Mouse (Mus musculus): ENCODE data around the gene 2410137M14Rik.

DNA sequence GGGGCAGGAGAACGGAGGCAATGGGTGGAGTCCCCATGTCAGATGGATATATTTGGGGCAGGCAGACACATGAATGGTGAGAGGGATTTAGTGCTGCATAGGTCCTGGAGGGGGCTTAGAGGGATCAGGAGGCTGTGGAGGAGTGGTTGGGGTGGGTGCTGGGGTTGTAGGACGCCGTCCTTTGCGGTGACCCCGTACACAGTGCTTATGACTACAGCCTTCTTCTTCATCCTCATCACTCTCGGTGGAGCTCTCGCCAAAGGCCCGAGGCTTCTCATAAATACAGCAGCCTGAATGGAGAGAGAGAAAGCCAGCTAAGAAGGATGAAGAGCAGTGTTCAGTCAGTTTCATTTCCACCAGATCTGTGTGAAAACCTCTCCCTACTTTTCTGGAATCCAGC lies 31.8 kb downstream of the 2410137M14Rik start:
- TF ChIP-seq EP300 (IDR thresholded peaks at IDR 0.05; ENCODE audit: low read length): no peak
- TF ChIP-seq TCF12 (IDR thresholded peaks at IDR 0.05; ENCODE audit: low read depth, low read length): no peak
- no peak for TF ChIP-seq MYC (IDR thresholded peaks at IDR 0.05; ENCODE audit: low read depth, low read length)
- TF ChIP-seq POLR2A (IDR thresholded peaks at IDR 0.05; ENCODE audit: low read depth, low read length): no peak
- TF ChIP-seq IRF4 (IDR thresholded peaks at IDR 0.05; ENCODE audit: low read depth, low read length): no peak
- no peak for TF ChIP-seq MXI1 (IDR thresholded peaks at IDR 0.05; ENCODE audit: low read depth, low read length)
- no peak for TF ChIP-seq ELF1 (IDR thresholded peaks at IDR 0.05; ENCODE audit: low read depth, low read length)
- no peak for TF ChIP-seq CTCF (conservative IDR thresholded peaks at IDR 0.05 in 1 of 2, IDR thresholded peaks at IDR 0.05 in 1 of 2; ENCODE audit: low read depth in 2 of 2, low read length in 2 of 2)
- no peak for TF ChIP-seq SIN3A (IDR thresholded peaks at IDR 0.05; ENCODE audit: low read length)
- TF ChIP-seq JUND (conservative IDR thresholded peaks at IDR 0.05; ENCODE audit: low read depth, low read length): no peak
- no peak for TF ChIP-seq ZNF384 (IDR thresholded peaks at IDR 0.05; ENCODE audit: low read depth, low read length)
- no peak for TF ChIP-seq ZC3H11A (IDR thresholded peaks at IDR 0.05; ENCODE audit: low read depth, low read length)
